Mouse (Mus musculus): ENCODE results near the gene Nup85. TPM values are rescaled to one million over a fixed set of nuclear protein-coding genes. Genes with fewer than 3 reads are reported as not detected.

Gene Nup85
- polyA plus RNA-seq, 2 experiments = 144 to 184 TPM

GRCm38 (mm10) chr11:115603128-115603475 is 38.9 kb downstream of the Nup85 start:
- H3K9me3 ChIP-seq (ENCODE audit: control insufficient read depth, low read length) = no peaks in the 10 kb centered on the region
- no peak for ATAC-seq (ENCODE audit: low FRiP score, low read depth)
- no peak for TF ChIP-seq POLR2A (IDR thresholded peaks at IDR 0.05; ENCODE audit: borderline replicate concordance, extremely low read depth, insufficient read depth, insufficient read length)
- H3K4me3 ChIP-seq (replicated peaks; ENCODE audit: low read length) = peak overlapping the region; percentile 97
- DNase-seq (ENCODE audit: low spot score) = no peak
- peak overlapping the region; percentile 94 for H3K27ac ChIP-seq (replicated peaks; ENCODE audit: low read depth, low read length)
- H3K9ac ChIP-seq (ENCODE audit: low read depth, low read length, severe bottlenecking) = peak overlapping the region; percentile 90
- H3K36me3 ChIP-seq (ENCODE audit: control insufficient read depth, insufficient read depth, low read length) = peaks cover 43% of the 10 kb centered on the region
- peak overlapping the region; percentile 94 for H3K4me2 ChIP-seq (replicated peaks; ENCODE audit: low read depth, low read length, severe bottlenecking)
- 6% methylated on average over 15 of the region's 15 CpGs for WGBS
- H3K27me3 ChIP-seq (ENCODE audit: control insufficient read depth, insufficient read depth, low read length) = no peaks in the 10 kb centered on the region
- peaks cover 14% of the 10 kb centered on the region for H3K4me1 ChIP-seq (ENCODE audit: control insufficient read depth, insufficient read depth, low read length)

DNA sequence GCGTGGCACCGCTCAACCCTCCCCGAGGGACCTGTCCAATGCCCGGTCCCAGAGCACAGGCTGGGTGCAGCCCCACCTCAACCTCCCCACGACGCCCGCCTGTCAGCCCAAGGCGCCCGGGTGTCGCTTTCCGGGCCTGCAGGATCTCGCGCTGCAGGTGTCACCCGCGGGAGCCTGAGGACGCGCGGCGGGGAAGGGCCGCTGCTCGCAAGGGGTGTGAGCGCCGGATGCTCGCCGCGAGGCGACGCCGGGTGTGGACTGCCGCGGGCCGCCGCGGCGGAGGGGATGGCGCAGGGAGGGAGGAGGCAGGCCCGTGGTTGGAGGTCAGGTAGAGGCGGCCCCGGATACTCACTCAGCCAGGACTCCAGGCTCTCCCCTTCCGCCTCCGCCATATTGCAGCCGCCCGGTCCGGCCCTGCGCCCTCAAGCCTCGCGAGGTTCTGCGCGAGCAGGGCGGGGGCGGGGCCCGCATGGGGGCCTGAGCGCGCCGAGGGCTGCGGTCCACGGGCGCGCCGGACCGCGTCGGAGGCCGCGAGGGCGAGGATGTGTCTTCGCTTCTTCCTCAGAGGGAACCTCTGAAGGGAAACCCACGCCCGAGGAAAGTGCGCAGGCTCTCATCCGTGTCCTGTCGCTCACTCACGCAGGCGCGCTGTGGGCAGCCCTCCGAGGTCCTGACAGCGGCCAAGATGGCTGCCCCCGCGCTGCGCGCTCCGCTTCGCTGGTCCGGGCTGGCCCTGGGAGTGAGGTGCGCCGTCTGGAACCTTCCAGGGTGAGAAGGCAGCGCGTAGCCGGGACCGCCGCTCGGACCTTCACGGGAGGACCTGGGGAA is 39.5 kb downstream of the Nup85 start, which contains the start of the genes Mrps7 and Gga3:
Gene Mrps7 (plus strand): TSS at position 450 of the 828 bp plus-strand sequence.
Gene Gga3 (minus strand): TSS at position 576 of the 828 bp plus-strand sequence.
- peaks cover 48% of the 10 kb centered on the region for H3K36me3 ChIP-seq (ENCODE audit: control insufficient read depth, insufficient read depth, low read length)
- H3K27me3 ChIP-seq (ENCODE audit: control insufficient read depth, insufficient read depth, low read length) = no peaks in the 10 kb centered on the region
- ATAC-seq (ENCODE audit: low FRiP score, low read depth) (peak; percentile 98), DNase-seq (ENCODE audit: low spot score) (peak; percentile 80)
- peaks cover 14% of the 10 kb centered on the region for H3K4me1 ChIP-seq (ENCODE audit: control insufficient read depth, insufficient read depth, low read length)
- H3K4me3 ChIP-seq (replicated peaks; ENCODE audit: low read length) = peak within 1 kb of the TSS; percentile 97
- WGBS = 2% methylated on average over 52 of the region's 93 CpGs
- peak within 1 kb of the TSS; percentile 94 for H3K27ac ChIP-seq (replicated peaks; ENCODE audit: low read depth, low read length)
- peak; percentile 96 for TF ChIP-seq POLR2A (IDR thresholded peaks at IDR 0.05; ENCODE audit: borderline replicate concordance, extremely low read depth, insufficient read depth, insufficient read length)
- peak within 1 kb of the TSS; percentile 90 for H3K9ac ChIP-seq (ENCODE audit: low read depth, low read length, severe bottlenecking)
- H3K4me2 ChIP-seq (replicated peaks; ENCODE audit: low read depth, low read length, severe bottlenecking) = peak within 1 kb of the TSS; percentile 94
- no peaks in the 10 kb centered on the region for H3K9me3 ChIP-seq (ENCODE audit: control insufficient read depth, low read length)

DNA sequence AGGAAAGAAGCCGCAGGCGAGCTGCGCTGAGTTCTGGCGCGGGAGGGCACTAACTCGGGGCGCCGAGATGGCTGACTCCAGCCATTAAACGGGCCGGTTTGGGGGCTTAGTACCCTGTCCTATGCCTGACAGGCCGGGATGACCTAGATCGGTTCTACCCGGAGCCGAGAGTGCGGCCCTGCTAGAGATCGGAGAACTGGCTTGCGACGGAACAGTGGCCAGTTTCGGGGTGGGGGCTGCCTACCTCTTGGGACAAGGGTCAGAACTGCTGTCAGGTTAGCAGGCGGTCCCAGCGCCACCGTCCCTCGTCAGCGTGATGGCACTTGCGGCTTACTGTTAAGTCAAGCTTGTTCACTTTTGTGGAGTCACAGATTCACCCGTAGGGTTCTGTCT is 40.1 kb downstream of the Nup85 start:
- DNase-seq (ENCODE audit: low spot score) (peak; percentile 16), ATAC-seq (ENCODE audit: low FRiP score, low read depth) (peak; percentile 13; the same call in 1 of the 2 replicates)
- Histone ChIP-seq H3K27me3 (ENCODE audit: control insufficient read depth, insufficient read depth, low read length) (no peaks in the 10 kb centered on the region), H3K4me1 (ENCODE audit: control insufficient read depth, insufficient read depth, low read length) (peaks cover 14% of the 10 kb centered on the region), H3K27ac (replicated peaks; ENCODE audit: low read depth, low read length) (peak overlapping the region; percentile 94), H3K4me3 (replicated peaks; ENCODE audit: low read length) (peak overlapping the region; percentile 97), H3K36me3 (ENCODE audit: control insufficient read depth, insufficient read depth, low read length) (peaks cover 49% of the 10 kb centered on the region), H3K9ac (ENCODE audit: low read depth, low read length, severe bottlenecking) (peak overlapping the region; percentile 90), H3K4me2 (replicated peaks; ENCODE audit: low read depth, low read length, severe bottlenecking) (peak overlapping the region; percentile 94), H3K9me3 (ENCODE audit: control insufficient read depth, low read length) (no peaks in the 10 kb centered on the region)
- no peak for TF ChIP-seq POLR2A (IDR thresholded peaks at IDR 0.05; ENCODE audit: borderline replicate concordance, extremely low read depth, insufficient read depth, insufficient read length)
- WGBS = 1% methylated on average over 22 of the region's 26 CpGs

DNA sequence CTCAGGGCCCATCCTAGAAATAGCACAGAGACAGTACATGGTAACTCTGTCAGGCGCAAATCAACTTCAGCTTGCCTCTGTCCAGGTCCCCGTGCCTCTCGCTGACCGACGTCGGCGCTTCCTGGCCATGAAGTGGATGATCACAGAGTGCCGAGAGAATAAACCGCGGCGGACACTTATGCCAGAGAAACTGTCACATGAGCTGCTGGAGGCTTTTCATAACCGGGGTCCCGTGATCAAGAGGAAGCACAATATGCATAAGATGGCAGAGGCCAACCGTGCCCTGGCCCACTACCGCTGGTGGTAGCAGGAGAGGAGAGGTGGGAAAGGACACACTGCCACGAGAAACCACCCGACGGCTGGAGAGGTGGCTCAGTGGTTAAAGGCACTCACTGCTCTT is 42.5 kb downstream of the Nup85 start:
- 96% methylated on average over 18 of the region's 18 CpGs for WGBS
- H3K4me1 ChIP-seq (ENCODE audit: control insufficient read depth, insufficient read depth, low read length) = peaks cover 16% of the 10 kb centered on the region

DNA sequence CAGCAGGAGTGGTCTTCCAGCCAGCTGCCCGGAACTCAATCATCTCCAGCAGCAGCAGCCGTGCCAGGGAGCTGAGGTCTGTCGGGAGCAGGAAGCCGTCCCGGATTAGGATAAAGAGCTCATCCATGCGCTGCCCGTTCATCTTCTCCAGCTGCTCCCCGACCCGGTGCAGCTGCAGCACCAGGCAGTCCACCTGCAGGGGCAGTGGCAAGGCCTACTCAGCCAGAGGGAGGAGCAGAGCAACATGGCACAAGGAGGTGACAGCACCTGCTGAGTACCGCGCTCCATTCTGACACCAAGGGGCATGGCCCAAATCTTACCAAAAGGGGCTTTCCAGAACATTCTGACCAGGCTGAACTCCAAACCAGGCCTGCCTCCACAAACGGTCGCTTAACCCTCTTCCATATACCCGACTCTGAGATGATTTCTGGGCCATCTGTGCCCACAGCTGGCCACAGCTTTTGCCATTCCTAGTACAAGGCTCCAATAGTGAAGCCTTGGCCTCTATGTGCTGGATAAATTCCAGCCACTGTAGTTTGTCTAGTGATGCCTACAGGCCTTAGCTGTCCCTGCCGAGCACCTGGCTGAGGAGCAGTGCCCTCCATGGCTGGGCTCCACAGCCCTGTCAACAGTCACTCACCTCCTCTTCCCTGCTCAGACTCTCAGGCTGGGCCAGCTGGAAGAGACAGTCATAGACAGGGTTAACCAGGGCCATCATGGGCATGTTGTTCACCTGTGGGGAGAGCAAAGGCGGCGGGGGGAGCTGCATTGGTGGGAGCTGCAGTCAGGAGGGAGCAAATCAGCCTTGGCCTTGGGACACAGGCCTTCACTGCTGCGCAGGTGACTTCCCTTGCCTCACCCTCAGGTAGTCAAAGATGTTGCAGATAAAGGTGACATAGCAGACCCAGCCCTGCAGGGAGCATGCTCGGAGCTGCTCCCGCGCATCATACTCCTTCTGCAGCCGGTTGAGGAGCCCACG is 44.5 kb downstream of the Nup85 start:
- no peak for ATAC-seq (ENCODE audit: low FRiP score, low read depth)
- no peak for TF ChIP-seq POLR2A (IDR thresholded peaks at IDR 0.05; ENCODE audit: borderline replicate concordance, extremely low read depth, insufficient read depth, insufficient read length)
- no peak for DNase-seq (ENCODE audit: low spot score)
- no peak overlapping the region for H3K4me3 ChIP-seq (replicated peaks; ENCODE audit: low read length)
- H3K4me1 ChIP-seq (ENCODE audit: control insufficient read depth, insufficient read depth, low read length) = peaks cover 16% of the 10 kb centered on the region
- no peak overlapping the region for H3K9ac ChIP-seq (ENCODE audit: low read depth, low read length, severe bottlenecking)
- no peaks in the 10 kb centered on the region for H3K9me3 ChIP-seq (ENCODE audit: control insufficient read depth, low read length)
- H3K27me3 ChIP-seq (ENCODE audit: control insufficient read depth, insufficient read depth, low read length) = no peaks in the 10 kb centered on the region
- H3K4me2 ChIP-seq (replicated peaks; ENCODE audit: low read depth, low read length, severe bottlenecking) = no peak overlapping the region
- peaks cover 43% of the 10 kb centered on the region for H3K36me3 ChIP-seq (ENCODE audit: control insufficient read depth, insufficient read depth, low read length)
- WGBS = 81% methylated on average over 23 of the region's 23 CpGs
- H3K27ac ChIP-seq (replicated peaks; ENCODE audit: low read depth, low read length) = no peak overlapping the region

More for the DNA sequence above, 42.5 kb downstream of the Nup85 start:
- no peak for ATAC-seq (ENCODE audit: low FRiP score, low read depth)
- no peak for DNase-seq (ENCODE audit: low spot score)
- H3K9ac ChIP-seq (ENCODE audit: low read depth, low read length, severe bottlenecking) = no peak overlapping the region
- TF ChIP-seq POLR2A (IDR thresholded peaks at IDR 0.05; ENCODE audit: borderline replicate concordance, extremely low read depth, insufficient read depth, insufficient read length) = no peak
- no peak overlapping the region for H3K4me3 ChIP-seq (replicated peaks; ENCODE audit: low read length)
- no peaks in the 10 kb centered on the region for H3K27me3 ChIP-seq (ENCODE audit: control insufficient read depth, insufficient read depth, low read length)
- H3K27ac ChIP-seq (replicated peaks; ENCODE audit: low read depth, low read length) = no peak overlapping the region
- H3K36me3 ChIP-seq (ENCODE audit: control insufficient read depth, insufficient read depth, low read length) = peaks cover 48% of the 10 kb centered on the region
- no peak overlapping the region for H3K4me2 ChIP-seq (replicated peaks; ENCODE audit: low read depth, low read length, severe bottlenecking)
- no peaks in the 10 kb centered on the region for H3K9me3 ChIP-seq (ENCODE audit: control insufficient read depth, low read length)
